Mouse (Mus musculus) thymus, postnatal 10 days (tissue): Measurements from ENCODE around the gene Hspb7.

ENCODE experiments used
- DNase-seq, 2 experiments: peaks; one replicate each; pipeline ENCODE4 v3.0.0; 2021; ENCODE audit warnings: low spot score in 2 of 2

Hspb7 gene

GRCm38 (mm10) chr4:141419398-141420191, 984 bp upstream of the Hspb7 start:
- DNase-seq, result no peak

- DNase-seq, result no peak
Measured at GRCm38 (mm10) chr4:141420886-141421285, 307 bp downstream of the Hspb7 start.

- DNase-seq, result no peak
Measured at GRCm38 (mm10) chr4:141421423-141421822, 844 bp downstream of the Hspb7 start.

- DNase-seq, result no peak
Measured at GRCm38 (mm10) chr4:141422841-141423240, 2.3 kb downstream of the Hspb7 start.

DNA sequence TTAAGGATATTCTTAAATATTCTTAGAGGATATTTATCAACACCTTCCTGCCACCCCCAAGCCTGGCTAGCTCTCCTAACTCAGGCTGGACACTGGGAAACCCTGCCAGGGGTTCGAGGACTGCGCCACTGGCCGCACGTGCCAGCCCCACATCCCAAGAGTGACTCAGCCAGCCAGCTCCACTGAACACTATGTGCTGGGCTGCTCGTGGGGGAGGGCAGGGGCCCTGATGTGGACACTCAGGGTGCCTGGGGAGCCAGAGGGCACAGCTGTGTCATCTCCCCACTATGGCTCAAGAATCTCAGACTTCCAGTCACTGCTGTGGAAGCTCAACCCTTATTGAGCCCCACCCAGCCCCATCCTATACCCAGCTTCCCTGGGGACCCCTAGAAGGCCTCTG, 2.7 kb downstream of the Hspb7 start:
- DNase-seq, result no peak

DNA sequence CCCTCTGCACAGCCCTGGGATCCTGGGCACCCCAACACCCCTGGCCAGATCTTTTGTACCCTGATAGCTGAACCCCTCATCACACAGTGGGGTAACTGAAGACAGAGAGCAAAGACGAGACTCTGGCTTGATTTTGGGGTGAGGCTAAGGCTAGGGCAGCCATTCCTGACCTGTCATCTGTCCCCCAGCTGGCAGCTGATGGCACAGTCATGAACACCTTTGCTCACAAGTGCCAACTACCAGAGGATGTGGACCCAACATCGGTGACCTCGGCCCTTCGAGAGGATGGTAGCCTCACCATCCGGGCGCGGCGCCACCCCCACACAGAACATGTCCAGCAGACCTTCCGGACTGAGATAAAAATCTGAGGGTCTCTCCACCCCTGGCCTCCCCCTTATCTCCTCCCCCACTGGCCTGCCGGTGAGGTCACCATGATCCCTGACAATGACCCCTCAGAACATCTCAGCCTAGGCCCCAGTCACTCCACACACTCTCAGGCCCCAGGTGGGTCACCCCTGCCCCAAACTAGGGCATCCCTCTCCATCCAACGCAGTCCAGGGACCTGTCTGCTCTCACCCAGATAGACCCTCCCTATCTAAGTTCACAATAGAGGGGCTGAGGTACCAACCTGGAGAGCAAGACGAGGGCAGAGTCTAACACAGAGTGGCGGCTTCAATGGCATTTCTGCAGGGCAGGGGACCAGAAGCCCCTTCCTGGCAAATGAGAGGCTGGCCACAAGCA, 3.3 kb downstream of the Hspb7 start:
- no peak for DNase-seq

GRCm38 (mm10) chr4:141425484-141426479, 5.2 kb downstream of the Hspb7 start:
- DNase-seq, result peak; percentile 17 to 26

DNA sequence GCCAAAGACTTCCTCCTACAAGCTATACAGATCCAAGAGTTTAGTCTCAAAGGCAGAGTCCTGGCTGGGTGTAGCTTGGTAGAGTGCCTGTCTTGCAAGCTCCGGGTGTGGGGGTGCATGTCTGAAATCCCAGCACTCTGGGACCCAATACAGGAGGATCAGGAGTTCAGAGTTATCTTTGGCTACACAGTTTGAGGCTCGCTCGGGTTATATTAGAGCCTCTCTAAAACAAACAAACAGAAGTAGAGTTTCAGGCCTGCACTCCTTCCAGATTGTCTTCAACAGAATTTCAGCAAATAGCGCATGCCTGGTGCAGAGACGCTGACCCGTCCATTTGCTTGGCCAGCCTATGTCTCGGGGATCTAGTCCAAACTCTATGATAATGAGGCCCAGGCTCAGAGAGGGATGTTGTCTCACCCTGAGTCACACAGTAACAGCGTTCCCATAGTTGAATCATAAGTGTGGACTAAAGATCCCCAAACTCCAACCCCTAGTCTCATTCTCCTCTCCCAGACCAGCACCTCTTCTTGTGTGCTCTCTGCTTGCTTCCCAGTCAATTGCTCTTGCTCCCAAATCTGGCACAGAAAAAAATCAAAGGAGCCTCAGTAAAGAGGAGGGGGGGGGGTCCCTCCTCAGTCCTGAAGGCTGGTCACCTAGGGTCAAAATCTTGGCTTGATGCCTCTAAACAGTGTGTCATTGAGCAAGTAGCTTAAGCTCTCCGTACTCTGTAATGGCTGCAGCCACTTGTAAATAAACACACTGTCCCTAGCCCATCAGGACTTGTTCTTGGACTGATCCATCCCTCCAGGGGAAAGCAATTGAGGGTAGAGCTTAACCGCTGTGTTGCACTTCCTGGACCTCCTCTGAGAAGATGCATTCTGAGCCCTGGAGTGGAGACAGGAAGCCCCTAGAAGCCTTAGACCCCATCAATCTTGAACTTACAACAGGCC, 6.5 kb downstream of the Hspb7 start:
- DNase-seq, result no peak

DNA sequence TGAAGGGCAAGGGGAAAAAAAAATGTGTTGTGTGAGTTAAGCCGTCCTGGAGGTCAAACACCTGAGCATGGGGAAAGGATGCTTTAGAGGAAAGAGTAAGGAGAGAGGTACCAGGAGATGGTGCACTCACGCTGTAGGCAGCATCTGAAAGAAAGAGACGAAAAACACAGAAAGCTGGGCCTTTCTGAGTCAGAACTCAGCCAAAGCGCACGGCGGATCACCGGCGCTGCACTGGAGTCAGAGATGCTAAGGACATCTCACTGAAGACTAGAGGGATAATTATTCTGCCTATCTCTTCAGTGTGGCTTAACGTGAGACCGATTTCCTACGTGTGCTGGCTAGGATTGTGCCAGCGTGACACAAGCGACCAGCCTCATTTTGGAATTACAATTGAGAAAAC, 7.3 kb downstream of the Hspb7 start:
- DNase-seq, result no peak

DNA sequence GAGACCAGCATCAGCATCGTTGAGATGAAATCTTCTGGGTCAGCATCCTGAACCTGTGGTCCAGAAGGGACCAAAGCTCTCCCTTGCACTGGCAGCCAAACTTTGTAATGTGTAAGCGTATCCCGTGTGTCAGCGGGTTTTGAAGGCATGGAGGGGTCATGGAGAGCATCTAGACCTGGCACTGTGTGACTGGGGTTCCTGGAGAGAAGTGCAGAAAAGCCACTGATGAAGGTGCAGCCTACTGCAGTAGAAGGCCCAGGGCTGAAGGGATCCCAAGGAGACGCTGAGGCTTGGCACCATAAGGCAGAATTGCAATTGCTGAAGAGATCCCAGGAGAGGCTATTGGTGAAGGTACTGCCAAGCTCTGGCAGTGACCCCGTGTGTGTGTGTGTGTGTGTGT, 8.8 kb downstream of the Hspb7 start:
- no peak for DNase-seq

DNA sequence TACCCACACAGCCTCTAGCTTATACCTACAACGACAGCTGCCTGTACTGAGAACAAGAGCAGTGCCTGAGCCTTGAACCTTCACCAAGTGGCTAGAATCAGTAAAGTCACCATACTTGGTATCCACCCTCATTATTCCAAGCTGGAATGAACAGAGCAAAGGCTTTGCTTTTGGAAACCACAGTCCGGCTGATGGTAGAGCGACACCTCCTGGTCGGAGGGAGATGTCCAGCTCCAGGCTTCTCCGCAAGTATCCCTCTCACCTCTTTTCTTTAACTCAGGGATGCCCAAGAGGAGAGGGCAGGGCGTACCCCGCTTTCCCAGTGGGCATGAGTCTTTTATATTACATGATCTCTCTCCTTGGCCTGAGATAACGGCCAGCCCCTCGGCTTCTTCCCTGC, 9.3 kb downstream of the Hspb7 start:
- DNase-seq, result no peak

GRCm38 (mm10) chr4:141430997-141431396, 10.4 kb downstream of the Hspb7 start:
- DNase-seq, result peak; percentile 34 to 76

DNA sequence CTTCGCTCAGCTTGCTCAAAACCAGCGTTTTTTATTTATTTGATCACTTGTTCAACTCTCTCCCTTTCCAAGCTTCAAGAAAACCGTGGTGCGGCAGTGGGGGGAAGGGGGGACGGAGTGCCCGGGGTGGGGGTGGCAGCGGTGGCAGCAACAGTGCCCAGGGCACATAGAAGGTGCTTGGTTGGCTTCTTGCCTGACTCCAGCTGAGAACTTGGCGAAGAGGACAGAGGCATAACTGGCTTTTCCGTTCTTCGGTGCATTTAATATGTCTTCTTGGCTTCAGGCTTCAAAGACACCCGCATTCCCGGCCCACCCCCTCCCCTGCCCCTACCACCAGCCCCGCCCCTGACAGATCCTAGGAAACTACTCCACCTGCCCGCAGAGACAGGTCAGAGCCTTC, 12.1 kb downstream of the Hspb7 start:
- no peak for DNase-seq

- DNase-seq, result no peak
Measured at GRCm38 (mm10) chr4:141433191-141433590, 12.6 kb downstream of the Hspb7 start.

DNA sequence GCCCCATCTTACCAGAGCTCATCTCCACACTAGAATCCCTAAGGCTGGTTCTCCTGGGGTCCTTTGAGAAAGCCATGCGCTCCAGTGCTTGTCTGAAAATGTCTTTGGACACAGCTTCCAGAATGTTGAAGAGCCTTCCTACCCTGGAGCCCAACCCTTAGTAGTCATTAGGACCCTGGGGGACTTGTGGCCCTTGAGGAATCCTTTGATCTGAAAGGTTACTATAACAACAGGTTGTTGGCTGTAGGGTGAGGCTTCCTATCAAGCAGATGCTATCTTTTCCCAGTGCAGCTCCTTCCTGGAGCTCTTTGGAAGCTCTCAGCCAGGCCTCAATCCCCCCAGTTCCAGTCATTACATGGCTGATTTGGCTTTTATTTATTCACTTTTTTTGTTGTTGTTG, 15.4 kb downstream of the Hspb7 start, which contains the start of gene Srarp:
Gene Srarp, minus strand, starts transcription at position 132 of the 400 bp plus-strand sequence.
- DNase-seq, result no peak

- DNase-seq, result no peak
Measured at GRCm38 (mm10) chr4:141439083-141439803, 18.7 kb downstream of the Hspb7 start.

- no peak for DNase-seq
Measured at GRCm38 (mm10) chr4:141440877-141441276, 20.3 kb downstream of the Hspb7 start.

DNA sequence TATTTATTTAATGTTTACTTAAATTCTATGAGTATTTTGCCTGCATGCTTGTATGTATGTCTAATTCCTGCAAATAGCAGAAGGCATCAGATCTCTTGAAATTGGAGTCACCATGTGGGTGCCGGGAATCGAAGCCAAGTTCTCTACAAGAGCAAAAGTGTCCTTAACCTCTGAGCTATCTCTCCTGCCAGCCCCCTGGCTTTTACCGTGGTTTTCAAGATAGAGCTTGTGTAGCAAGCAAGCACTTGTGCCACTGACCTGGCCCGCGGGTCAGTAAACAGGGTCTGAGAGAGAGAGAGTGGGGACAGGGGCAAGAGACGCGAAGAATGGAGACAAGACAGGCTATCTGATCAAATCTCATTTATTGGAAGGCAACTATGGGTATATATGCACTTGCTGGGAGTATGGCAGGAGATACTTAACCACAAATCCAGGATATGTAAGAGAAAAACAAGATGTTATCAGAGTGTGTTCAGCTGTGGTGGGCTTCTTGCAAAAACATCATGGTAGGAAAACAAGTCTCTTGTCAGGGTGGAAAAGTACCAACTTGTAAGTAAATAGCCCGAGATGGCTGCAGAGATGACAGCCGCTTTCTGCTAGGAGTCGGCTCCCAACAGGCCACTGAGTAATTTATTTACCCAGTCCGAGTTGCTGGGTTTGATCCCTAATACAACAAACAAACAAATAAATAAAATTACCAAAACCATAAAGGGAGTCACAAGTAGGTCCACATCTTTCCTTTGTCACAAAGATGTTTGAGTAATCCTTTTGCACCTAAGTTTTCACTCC, 23.3 kb downstream of the Hspb7 start:
- DNase-seq, result no peak
